Mouse (Mus musculus): Measurements from ENCODE around the gene Gnaq. TPM values are rescaled to one million over a fixed set of nuclear protein-coding genes. Genes with fewer than 3 reads are reported as not detected.

Gene Gnaq
- polyA plus RNA-seq, 1 experiment from 2014 or later = 18.1 TPM

DNA sequence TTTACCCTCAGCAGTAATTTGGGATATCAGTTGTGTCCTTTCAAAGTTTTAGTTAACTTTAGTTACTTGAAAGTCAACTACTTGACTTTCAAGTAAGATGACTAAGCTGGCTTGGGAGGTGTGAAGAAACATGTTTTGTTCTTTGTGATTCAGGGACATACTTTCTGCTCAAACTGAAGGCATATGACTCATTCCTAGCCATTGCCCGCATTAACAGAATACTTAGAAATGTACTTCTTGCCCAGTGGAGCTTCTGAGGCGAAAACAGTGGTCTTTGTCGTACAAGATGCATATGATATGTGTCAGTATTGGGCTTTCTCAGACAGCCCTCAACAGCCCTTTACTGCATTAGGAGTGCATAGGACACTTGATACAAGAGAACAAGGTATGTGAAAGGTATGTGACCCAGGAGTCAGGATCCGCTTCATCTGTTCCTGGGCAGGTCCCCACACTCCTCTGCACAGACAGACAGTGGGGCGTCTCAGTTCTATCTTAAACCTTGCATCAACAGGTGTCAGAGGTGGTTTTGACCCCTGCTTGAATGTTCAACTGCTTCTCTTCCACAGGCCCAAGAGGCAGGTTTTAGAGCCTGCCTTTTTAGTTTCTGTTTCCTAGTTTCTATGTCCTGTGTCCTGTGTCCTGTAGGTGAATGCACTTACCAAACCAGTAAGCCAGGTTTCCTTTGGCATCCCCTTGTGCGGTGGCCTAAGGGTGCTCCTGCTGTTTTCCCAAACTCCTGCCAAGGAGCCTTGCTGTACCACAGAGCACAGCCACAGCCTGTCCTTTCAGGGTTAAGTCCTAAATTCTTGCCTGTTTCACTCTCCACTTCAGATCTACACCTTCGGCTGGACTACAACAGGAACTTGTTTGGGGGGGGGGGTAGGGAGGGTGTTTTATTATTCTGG is 72.4 kb downstream of the Gnaq start:
- H3K9ac ChIP-seq (ENCODE audit: low read length) = no peak overlapping the region
- WGBS = 67% methylated on average over 7 of the region's 7 CpGs
- H3K36me3 ChIP-seq (ENCODE audit: control insufficient read depth, insufficient read depth, low read length) = no peaks in the 10 kb centered on the region
- ATAC-seq (ENCODE audit: low FRiP score, low TSS enrichment) = no peak
- no peaks in the 10 kb centered on the region for H3K9me3 ChIP-seq (ENCODE audit: control insufficient read depth, low read length)
- H3K4me2 ChIP-seq (replicated peaks; ENCODE audit: low read depth) = no peak overlapping the region
- H3K4me3 ChIP-seq (ENCODE audit: low read depth, low read length) = no peak overlapping the region
- no peaks in the 10 kb centered on the region for H3K27me3 ChIP-seq (ENCODE audit: control insufficient read depth, insufficient read depth, low read length)
- DNase-seq (ENCODE audit: low spot score) = no peak
- no peaks in the 10 kb centered on the region; the same call in 1 of the 2 replicates for H3K4me1 ChIP-seq (replicated peaks; ENCODE audit: control insufficient read depth, insufficient read depth)
- TF ChIP-seq CTCF (IDR thresholded peaks at IDR 0.05; ENCODE audit: low read depth) = no peak
- no peak for TF ChIP-seq EP300 (optimal IDR thresholded peaks at IDR 0.05)
- peak overlapping the region; percentile 70 for H3K27ac ChIP-seq (replicated peaks)

DNA sequence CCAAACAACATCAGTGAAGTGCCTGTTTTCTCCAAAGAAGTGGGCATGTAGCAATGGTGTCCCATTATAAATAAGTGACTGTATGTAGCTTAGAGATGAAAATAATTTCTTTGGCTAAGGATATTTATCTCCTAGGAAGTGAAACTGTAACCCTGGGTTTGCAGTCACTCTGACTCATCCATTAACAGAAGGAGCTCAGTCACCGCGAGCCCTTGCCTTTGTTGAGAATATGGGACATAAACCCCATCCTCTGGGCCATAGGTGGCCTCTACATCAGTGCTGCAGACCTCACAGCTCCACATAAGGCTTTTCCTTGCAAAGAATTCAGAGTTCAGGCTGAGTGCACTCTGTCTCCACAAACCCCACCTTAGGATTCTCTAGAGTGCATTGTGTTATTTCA is 77.0 kb downstream of the Gnaq start:
- H3K27ac ChIP-seq (replicated peaks) = no peak overlapping the region
- ATAC-seq (ENCODE audit: low FRiP score, low TSS enrichment) = no peak
- 60% methylated on average over 2 of the region's 2 CpGs for WGBS
- H3K4me3 ChIP-seq (ENCODE audit: low read depth, low read length) = no peak overlapping the region
- no peak for DNase-seq (ENCODE audit: low spot score)
- no peaks in the 10 kb centered on the region for H3K27me3 ChIP-seq (ENCODE audit: control insufficient read depth, insufficient read depth, low read length)
- peaks cover 2% of the 10 kb centered on the region; the same call in 1 of the 2 replicates for H3K4me1 ChIP-seq (replicated peaks; ENCODE audit: control insufficient read depth, insufficient read depth)
- H3K36me3 ChIP-seq (ENCODE audit: control insufficient read depth, insufficient read depth, low read length) = no peaks in the 10 kb centered on the region
- no peak overlapping the region for H3K9ac ChIP-seq (ENCODE audit: low read length)
- H3K9me3 ChIP-seq (ENCODE audit: control insufficient read depth, low read length) = no peaks in the 10 kb centered on the region
- no peak for TF ChIP-seq EP300 (optimal IDR thresholded peaks at IDR 0.05)
- no peak for TF ChIP-seq CTCF (IDR thresholded peaks at IDR 0.05; ENCODE audit: low read depth)
- no peak overlapping the region for H3K4me2 ChIP-seq (replicated peaks; ENCODE audit: low read depth)

DNA sequence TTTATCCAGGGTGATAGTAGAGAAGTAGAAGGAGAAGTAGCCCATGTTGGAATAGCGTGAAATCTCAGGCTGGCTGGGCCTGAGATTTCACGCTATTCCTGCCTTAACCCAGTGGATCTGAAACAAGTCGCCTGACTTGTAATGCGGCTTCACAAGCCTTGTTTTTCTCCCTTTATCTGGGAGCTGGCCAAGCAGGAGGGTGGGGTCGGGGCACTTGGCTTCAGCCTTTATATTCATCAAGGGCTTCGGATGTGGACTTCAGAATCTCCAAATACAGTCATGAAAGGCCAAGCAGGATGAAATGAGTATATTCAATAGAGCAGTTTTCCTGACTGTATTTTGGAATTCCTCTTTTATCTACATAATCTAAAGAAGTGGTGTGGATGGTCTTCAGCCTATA is 82.3 kb downstream of the Gnaq start:
- Histone ChIP-seq H3K4me3 (ENCODE audit: low read depth, low read length) (no peak overlapping the region), H3K36me3 (ENCODE audit: control insufficient read depth, insufficient read depth, low read length) (peaks cover 4% of the 10 kb centered on the region), H3K27me3 (ENCODE audit: control insufficient read depth, insufficient read depth, low read length) (no peaks in the 10 kb centered on the region), H3K27ac (replicated peaks) (peak overlapping the region; percentile 72), H3K9me3 (ENCODE audit: control insufficient read depth, low read length) (no peaks in the 10 kb centered on the region), H3K4me2 (replicated peaks; ENCODE audit: low read depth) (no peak overlapping the region), H3K9ac (ENCODE audit: low read length) (no peak overlapping the region), H3K4me1 (replicated peaks; ENCODE audit: control insufficient read depth, insufficient read depth) (peaks cover 3% of the 10 kb centered on the region; the same call in 1 of the 2 replicates)
- no peak for ATAC-seq (ENCODE audit: low FRiP score, low TSS enrichment)
- TF ChIP-seq CTCF (IDR thresholded peaks at IDR 0.05; ENCODE audit: low read depth) = no peak
- TF ChIP-seq EP300 (optimal IDR thresholded peaks at IDR 0.05) = no peak
- peak; percentile 50 for DNase-seq (ENCODE audit: low spot score)
- WGBS = 26% methylated on average over 6 of the region's 6 CpGs

DNA sequence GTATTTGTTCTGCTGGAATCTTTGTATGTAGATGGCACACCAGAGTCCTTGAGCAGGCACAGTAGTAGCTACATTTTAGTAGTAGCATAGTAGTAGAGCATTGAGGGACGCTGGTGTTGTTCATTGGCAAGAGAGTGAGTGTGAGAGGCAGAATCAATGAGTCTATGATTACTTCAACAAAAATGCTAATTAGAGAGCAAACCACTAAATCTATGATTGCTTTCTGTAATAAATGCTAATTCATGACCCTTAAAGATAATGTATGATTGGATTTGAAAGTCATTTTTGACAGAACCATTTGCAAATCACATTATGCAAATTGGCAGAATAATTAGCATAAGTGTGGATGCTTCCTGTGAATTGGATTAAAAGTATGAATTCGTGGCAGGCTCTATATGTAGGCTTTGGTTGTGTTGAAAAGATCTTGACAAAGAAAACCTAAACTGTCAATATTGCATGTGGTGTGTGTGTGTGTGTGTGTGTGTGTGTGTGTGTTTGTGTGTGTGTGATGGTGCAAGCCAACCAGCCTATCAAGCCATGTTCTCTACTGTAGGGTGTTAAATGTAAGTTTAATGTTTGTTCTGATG is 82.9 kb downstream of the Gnaq start:
- TF ChIP-seq CTCF (IDR thresholded peaks at IDR 0.05; ENCODE audit: low read depth) (no peak), EP300 (optimal IDR thresholded peaks at IDR 0.05) (no peak)
- H3K9ac ChIP-seq (ENCODE audit: low read length) = no peak overlapping the region

DNA sequence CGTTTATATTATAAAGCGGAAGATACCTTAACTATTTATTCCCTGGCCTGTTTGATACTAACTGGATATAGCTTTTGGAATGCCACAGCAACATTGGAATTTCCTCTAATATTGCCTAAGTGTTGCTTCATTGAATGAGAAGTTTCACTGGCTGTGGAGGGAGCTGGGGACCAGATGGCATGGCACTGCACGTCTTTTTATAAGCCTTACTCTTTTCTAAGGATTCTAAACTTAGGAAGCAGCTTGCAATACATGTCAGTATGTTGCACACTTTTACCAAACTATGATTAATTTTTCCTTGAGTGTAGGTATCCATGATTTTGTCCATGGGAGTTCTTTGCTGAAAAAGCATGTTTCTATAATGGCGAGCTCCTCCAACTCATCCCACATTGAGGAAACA is 87.3 kb downstream of the Gnaq start:
- TF ChIP-seq EP300 (optimal IDR thresholded peaks at IDR 0.05) (no peak), CTCF (IDR thresholded peaks at IDR 0.05; ENCODE audit: low read depth) (no peak)
- Histone ChIP-seq H3K36me3 (ENCODE audit: control insufficient read depth, insufficient read depth, low read length) (peaks cover 7% of the 10 kb centered on the region), H3K9ac (ENCODE audit: low read length) (no peak overlapping the region), H3K27me3 (ENCODE audit: control insufficient read depth, insufficient read depth, low read length) (no peaks in the 10 kb centered on the region), H3K4me1 (replicated peaks; ENCODE audit: control insufficient read depth, insufficient read depth) (no peaks in the 10 kb centered on the region), H3K4me3 (ENCODE audit: low read depth, low read length) (no peak overlapping the region), H3K9me3 (ENCODE audit: control insufficient read depth, low read length) (no peaks in the 10 kb centered on the region), H3K4me2 (replicated peaks; ENCODE audit: low read depth) (no peak overlapping the region), H3K27ac (replicated peaks) (no peak overlapping the region)
- ATAC-seq (ENCODE audit: low FRiP score, low TSS enrichment) (no peak), DNase-seq (ENCODE audit: low spot score) (no peak)
- WGBS = 72% methylated on average over 4 of the region's 4 CpGs

More for the DNA sequence above, 82.9 kb downstream of the Gnaq start:
- Histone ChIP-seq H3K4me2 (replicated peaks; ENCODE audit: low read depth) (no peak overlapping the region), H3K9me3 (ENCODE audit: control insufficient read depth, low read length) (no peaks in the 10 kb centered on the region), H3K36me3 (ENCODE audit: control insufficient read depth, insufficient read depth, low read length) (peaks cover 4% of the 10 kb centered on the region), H3K27me3 (ENCODE audit: control insufficient read depth, insufficient read depth, low read length) (no peaks in the 10 kb centered on the region), H3K27ac (replicated peaks) (peak overlapping the region; percentile 72; the same call in 1 of the 2 replicates), H3K4me1 (replicated peaks; ENCODE audit: control insufficient read depth, insufficient read depth) (peaks cover 3% of the 10 kb centered on the region; the same call in 1 of the 2 replicates), H3K4me3 (ENCODE audit: low read depth, low read length) (no peak overlapping the region)
- WGBS = 86% methylated on average over 2 of the region's 2 CpGs
- no peak for DNase-seq (ENCODE audit: low spot score)
- no peak for ATAC-seq (ENCODE audit: low FRiP score, low TSS enrichment)

DNA sequence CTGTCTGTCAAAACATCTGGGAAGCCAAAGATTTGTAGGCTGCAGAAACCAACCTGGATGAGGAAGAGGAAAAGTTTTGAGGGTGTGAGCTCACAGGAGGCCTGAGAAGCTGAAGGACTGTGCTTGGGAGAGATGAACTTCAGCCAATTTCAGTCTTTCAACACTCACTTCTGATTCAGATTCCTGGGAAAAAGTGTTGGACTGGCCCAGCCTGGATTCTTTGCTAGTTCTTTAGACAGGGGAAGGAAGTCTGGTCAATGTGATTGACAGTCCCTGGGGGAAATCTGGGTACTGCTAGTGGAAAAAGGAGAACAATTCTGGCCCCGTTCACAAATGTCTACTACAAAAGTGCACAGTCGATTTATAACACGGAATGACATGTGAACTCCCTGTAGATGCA is 89.9 kb downstream of the Gnaq start:
- DNase-seq (ENCODE audit: low spot score) (no peak), ATAC-seq (ENCODE audit: low FRiP score, low TSS enrichment) (no peak)
- no peak overlapping the region for H3K4me2 ChIP-seq (replicated peaks; ENCODE audit: low read depth)
- WGBS = 76% methylated on average over 3 of the region's 3 CpGs
- no peaks in the 10 kb centered on the region for H3K27me3 ChIP-seq (ENCODE audit: control insufficient read depth, insufficient read depth, low read length)
- no peaks in the 10 kb centered on the region for H3K4me1 ChIP-seq (replicated peaks; ENCODE audit: control insufficient read depth, insufficient read depth)
- peaks cover 10% of the 10 kb centered on the region for H3K36me3 ChIP-seq (ENCODE audit: control insufficient read depth, insufficient read depth, low read length)
- no peak overlapping the region for H3K27ac ChIP-seq (replicated peaks)
- H3K9me3 ChIP-seq (ENCODE audit: control insufficient read depth, low read length) = no peaks in the 10 kb centered on the region
- H3K4me3 ChIP-seq (ENCODE audit: low read depth, low read length) = no peak overlapping the region
- no peak overlapping the region for H3K9ac ChIP-seq (ENCODE audit: low read length)
- TF ChIP-seq CTCF (IDR thresholded peaks at IDR 0.05; ENCODE audit: low read depth) (no peak), EP300 (optimal IDR thresholded peaks at IDR 0.05) (no peak)
